Mouse (Mus musculus) gastrocnemius, adult 8-10 months (tissue): ENCODE measurements at regions not wholly inside any gene's neighbourhood (a gene's known extent, or its start where the extent isn't known, plus 50 kb on each side); places are given as distances from the start of the nearest gene placed in this dataset.

Experiments used
- DNase-seq, 2 experiments: peaks; one replicate each; pipeline ENCODE4 v3.0.0; 2022; ENCODE audit warnings: low spot score in 2 of 2

DNA sequence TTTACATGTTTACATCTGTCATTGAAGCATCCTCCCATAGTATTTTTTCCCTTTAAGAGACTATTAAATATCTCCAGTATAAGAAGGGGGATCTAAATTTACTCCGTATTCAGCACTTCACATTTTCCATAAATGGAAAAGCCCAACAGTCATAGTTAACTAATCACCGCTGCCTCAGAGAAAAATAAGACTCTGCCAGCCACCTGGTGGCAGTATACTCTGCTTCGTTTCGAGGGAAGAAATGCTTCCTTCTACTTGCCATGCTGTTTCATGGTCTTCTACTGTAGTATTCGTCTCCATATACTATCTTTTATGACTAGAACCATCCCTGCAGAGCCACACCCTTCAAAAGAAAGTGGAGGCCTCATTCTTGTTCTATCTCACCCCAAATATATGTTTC is 52.0 kb upstream of the Tro start:
- DNase-seq, result peak; percentile 4 to 7
